Mouse (Mus musculus) midbrain, embryonic 16.5 days (tissue): Measurements from ENCODE around the gene Gab2. TPM values are rescaled to one million over a fixed set of nuclear protein-coding genes. Genes with fewer than 3 reads are reported as not detected.
A peak's percentile ranks its signal among the peaks of the same experiment; 100 is the strongest.

Source experiments
- ATAC-seq: fragments of 200-750 bp; cut with Nextera tagmentation; 2 replicates; pipeline ENCODE4 v1.8.0; 2017; ENCODE audit warnings: moderate TSS enrichment
- H3K27ac ChIP-seq: fragments of 300-500 bp; sonication (generic); 2 replicates; pipeline ENCODE4 v1.5.1; 2014; ENCODE audit warnings: mild to moderate bottlenecking, low read length, mixed read lengths
- H3K27me3 ChIP-seq: fragments of 300-500 bp; sonication (generic); 2 replicates; pipeline ENCODE4 v1.6.1; 2014; ENCODE audit warnings: low read depth, low read length, mixed read lengths; ENCODE audit not compliant: control insufficient read depth, insufficient read depth
- H3K36me3 ChIP-seq: fragments of 300-500 bp; sonication (generic); 2 replicates; pipeline ENCODE4 v1.6.1; 2014; ENCODE audit warnings: mild to moderate bottlenecking, low read length, moderate library complexity, mixed read lengths; ENCODE audit not compliant: control insufficient read depth, insufficient read depth
- H3K4me1 ChIP-seq: fragments of 300-500 bp; sonication (generic); 2 replicates; pipeline ENCODE4 v1.6.1; 2014; ENCODE audit warnings: mild to moderate bottlenecking, low read length, mixed read lengths; ENCODE audit not compliant: control insufficient read depth, insufficient read depth
- H3K4me2 ChIP-seq: fragments of 300-500 bp; sonication (generic); 2 replicates; pipeline ENCODE4 v1.6.1; 2014; ENCODE audit warnings: mild to moderate bottlenecking, low read length, mixed read lengths
- H3K4me3 ChIP-seq: fragments of 300-500 bp; sonication (generic); 2 replicates; pipeline ENCODE4 v1.5.1; 2014; ENCODE audit warnings: low read depth, mild to moderate bottlenecking, low read length, moderate library complexity, mixed read lengths
- H3K9ac ChIP-seq: fragments of 300-500 bp; sonication (generic); 2 replicates; pipeline ENCODE4 v1.6.1; 2014; ENCODE audit warnings: low read depth, low read length, mixed read lengths
- H3K9me3 ChIP-seq: fragments of 300-500 bp; sonication (generic); replicated peaks from 2 replicates; pipeline ENCODE4 v1.6.1; 2014; ENCODE audit warnings: mild to moderate bottlenecking, low read length, mixed read lengths; ENCODE audit not compliant: control insufficient read depth, poor library complexity, severe bottlenecking
- WGBS: fragments of 180-500 bp; shearing (Covaris S2); extraction: QIAGEN DNeasy Blood & Tissue Kit; methylation state at CpG from one replicate; pipeline ENCODE4 v1.1.7; 2014; 5-methylcytosine and 5-hydroxymethylcytosine counted together
- polyA plus RNA-seq: library from polyadenylated mRNA; unstranded; fragments of >200 nt; fragmentation: Nextera tagmentation; extraction: Ambion mirVana; gene quantifications from 2 replicates; pipeline ENCODE4 v1.2.1, GENCODE M21; 2015

Gene Gab2
- polyA plus RNA-seq, 1 experiment from 2014 or later: 20.3 TPM

DNA sequence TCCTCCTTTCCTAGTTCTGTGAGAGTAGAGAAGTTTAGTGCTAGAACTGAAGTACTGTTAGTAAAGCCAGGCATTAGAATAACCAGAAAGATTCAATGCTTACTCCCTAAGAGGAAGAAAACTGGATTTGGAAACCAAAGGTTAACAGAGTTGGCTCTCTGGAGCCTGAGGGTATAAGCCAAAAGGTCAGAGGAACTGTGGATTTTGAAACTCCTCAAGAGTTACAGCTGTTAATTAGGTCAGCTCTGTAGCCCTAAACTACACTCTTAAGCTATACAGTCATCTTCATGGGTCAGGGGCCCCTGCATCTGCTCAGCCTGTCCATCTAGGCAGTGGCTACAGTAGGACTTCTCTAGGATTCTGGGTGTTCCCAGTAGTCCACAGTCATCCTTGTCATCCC lies 4.4 kb upstream of the Gab2 start:
- Histone ChIP-seq H3K27me3 (no peaks in the 10 kb centered on the region), H3K4me2 (no peak overlapping the region), H3K4me1 (no peaks in the 10 kb centered on the region), H3K9ac (no peak overlapping the region), H3K27ac (no peak overlapping the region), H3K9me3 (no peaks in the 10 kb centered on the region), H3K36me3 (no peaks in the 10 kb centered on the region), H3K4me3 (no peak overlapping the region)
- ATAC-seq: no peak

DNA sequence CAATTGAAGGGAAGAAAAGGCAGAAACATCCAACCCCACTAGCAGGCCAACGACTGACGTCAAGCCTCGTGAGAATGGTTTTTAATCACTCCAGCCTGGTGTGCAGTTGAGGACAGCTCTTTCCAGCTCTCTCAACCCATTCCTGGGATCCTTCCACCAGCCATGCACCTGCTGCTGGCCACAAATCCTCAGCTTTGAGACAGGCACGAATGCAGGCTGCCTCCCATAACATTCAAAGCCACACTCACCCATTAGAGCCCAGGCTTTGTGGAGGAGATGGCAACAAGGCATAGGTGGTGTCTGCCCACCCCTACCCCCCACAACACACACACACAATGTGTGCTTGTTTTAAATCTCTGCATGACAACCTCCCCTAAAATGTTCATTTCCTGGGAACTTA lies 2.7 kb upstream of the Gab2 start:
- Histone ChIP-seq H3K27me3 (no peaks in the 10 kb centered on the region), H3K4me3 (no peak overlapping the region), H3K4me1 (peaks cover 9% of the 10 kb centered on the region), H3K9me3 (no peaks in the 10 kb centered on the region), H3K36me3 (no peaks in the 10 kb centered on the region), H3K27ac (no peak overlapping the region), H3K9ac (no peak overlapping the region), H3K4me2 (no peak overlapping the region)
- WGBS: 30% methylated on average over 4 of the region's 4 CpGs
- ATAC-seq: no peak

DNA sequence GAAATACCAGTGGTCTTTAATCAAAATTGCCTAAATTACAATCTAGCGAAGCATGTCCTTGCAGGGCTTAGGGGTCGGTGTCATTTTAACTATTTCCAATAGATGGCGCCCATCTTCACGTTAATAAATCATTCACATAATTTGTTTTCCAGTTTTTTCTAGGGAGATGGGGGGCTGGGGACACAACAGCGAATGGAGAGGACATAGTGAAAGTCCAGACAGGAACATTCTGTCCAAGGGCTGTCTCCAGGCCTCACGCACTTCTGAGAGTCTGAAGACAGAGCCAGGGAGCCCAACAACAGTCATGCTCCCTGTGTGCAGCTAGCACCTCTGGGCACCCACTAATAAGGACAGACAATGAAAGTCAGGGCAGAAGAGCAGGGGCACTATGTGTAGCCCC lies 2.2 kb upstream of the Gab2 start:
- Histone ChIP-seq H3K27ac (no peak overlapping the region), H3K4me3 (no peak overlapping the region), H3K9ac (no peak overlapping the region), H3K9me3 (no peaks in the 10 kb centered on the region), H3K4me2 (0 out of 2 replicates have a peak overlapping the region, but pooled peaks have one; percentile 4), H3K36me3 (no peaks in the 10 kb centered on the region), H3K27me3 (no peaks in the 10 kb centered on the region), H3K4me1 (peaks cover 9% of the 10 kb centered on the region)
- WGBS: 12% methylated on average over 6 of the region's 6 CpGs
- no peak for ATAC-seq

DNA sequence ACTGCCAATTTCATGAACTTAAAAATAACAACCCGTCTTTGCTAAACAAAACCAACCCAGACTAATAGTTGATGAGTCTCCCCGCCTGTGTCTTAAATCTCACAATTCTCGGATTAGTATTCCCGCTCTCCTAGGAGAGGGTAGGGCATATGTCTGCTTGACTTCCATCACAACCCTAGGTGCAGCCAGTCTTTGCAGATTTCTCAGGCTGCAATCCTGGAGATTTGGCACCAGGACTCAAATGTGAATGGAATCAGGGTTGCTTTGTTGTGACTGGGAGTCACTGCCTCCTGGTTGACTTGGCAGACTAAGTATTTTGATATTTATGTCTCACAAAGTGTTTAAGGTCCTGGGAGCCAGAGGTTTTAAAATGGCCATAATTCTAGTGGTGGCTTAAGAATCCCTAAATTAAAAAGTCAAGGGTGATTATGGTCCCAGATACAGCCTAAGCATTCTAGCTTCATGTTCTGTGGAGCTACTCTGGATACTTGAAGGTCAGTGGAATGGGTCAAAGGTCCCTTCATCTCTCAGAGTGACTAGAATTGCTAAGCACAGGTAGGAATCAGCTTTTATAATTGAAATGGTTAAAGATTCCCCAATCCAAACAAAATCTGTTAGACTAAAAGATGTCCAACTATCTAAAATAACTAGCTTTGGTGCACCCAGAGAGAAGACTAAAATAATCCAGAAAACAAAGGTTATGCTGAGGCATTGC lies 1.6 kb upstream of the Gab2 start:
- Histone ChIP-seq H3K36me3 (no peaks in the 10 kb centered on the region), H3K4me2 (no peak overlapping the region), H3K27me3 (no peaks in the 10 kb centered on the region), H3K9me3 (no peaks in the 10 kb centered on the region), H3K9ac (no peak overlapping the region), H3K4me1 (peaks cover 9% of the 10 kb centered on the region), H3K27ac (no peak overlapping the region), H3K4me3 (no peak overlapping the region)
- WGBS: 62% methylated on average over 4 of the region's 4 CpGs
- no peak for ATAC-seq

DNA sequence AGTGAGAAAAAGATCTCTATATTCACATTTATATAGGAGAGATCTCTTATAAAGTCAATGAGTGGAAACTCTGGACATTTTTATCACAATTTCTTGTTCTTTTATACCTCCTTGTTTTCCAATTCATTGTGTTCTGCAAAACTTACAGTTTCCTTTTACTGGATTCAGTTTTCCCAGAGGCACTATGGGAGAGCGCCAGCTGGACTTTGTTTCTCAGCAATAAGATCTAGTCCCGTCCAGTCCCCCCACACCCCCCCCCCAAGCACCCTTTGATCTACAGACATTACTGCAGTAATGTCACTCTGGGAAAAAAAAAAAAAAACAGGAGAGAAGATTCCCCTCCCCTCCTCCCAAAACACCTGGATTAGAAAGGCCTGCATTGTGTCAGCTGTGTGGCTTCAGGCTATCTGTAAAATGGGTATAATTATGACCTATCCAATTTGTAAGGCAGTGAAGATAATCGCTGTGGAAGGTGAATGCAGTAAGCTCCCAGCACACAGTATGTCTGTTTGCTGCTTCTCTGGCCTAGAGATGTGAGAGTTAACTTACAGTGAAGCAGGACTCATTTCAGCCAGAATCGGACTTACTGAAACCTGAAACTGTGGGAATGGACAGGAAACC lies 655 bp upstream of the Gab2 start:
- peak overlapping the region; percentile 92 for H3K9ac ChIP-seq
- peak overlapping the region; percentile 78 for H3K4me3 ChIP-seq
- peak overlapping the region; percentile 81 for H3K27ac ChIP-seq
- WGBS: 30% methylated on average over 4 of the region's 4 CpGs
- H3K4me1 ChIP-seq: peaks cover 9% of the 10 kb centered on the region
- no peaks in the 10 kb centered on the region for H3K36me3 ChIP-seq
- peak overlapping the region; percentile 86 for H3K4me2 ChIP-seq
- H3K27me3 ChIP-seq: no peaks in the 10 kb centered on the region
- no peaks in the 10 kb centered on the region for H3K9me3 ChIP-seq
- ATAC-seq: 0 out of 2 replicates have a peak, but pooled peaks have one; percentile 12

DNA sequence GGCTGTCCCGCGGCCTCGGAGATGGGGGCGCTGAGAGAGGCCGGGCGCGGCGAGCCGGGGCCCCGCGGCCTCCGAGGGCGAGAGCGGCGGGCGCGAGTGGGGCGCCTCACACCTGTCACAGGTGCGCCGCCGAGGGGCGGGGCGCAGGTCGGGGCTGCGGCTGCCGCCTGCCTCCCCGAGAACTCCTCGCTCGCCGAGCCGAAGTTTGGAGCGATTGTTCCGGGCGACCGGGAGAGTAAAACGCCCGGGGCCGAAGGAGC lies 503 bp downstream of the Gab2 start:
- ATAC-seq: peak; percentile 69; the same call in 1 of the 2 replicates
- no peaks in the 10 kb centered on the region for H3K9me3 ChIP-seq
- peak overlapping the region; percentile 86 for H3K4me2 ChIP-seq
- H3K27me3 ChIP-seq: no peaks in the 10 kb centered on the region
- under 1% methylated on average over 36 of the region's 38 CpGs for WGBS
- peaks cover 9% of the 10 kb centered on the region for H3K4me1 ChIP-seq
- H3K27ac ChIP-seq: peak overlapping the region; percentile 81
- no peaks in the 10 kb centered on the region for H3K36me3 ChIP-seq
- peak overlapping the region; percentile 78 for H3K4me3 ChIP-seq
- peak overlapping the region; percentile 92 for H3K9ac ChIP-seq

DNA sequence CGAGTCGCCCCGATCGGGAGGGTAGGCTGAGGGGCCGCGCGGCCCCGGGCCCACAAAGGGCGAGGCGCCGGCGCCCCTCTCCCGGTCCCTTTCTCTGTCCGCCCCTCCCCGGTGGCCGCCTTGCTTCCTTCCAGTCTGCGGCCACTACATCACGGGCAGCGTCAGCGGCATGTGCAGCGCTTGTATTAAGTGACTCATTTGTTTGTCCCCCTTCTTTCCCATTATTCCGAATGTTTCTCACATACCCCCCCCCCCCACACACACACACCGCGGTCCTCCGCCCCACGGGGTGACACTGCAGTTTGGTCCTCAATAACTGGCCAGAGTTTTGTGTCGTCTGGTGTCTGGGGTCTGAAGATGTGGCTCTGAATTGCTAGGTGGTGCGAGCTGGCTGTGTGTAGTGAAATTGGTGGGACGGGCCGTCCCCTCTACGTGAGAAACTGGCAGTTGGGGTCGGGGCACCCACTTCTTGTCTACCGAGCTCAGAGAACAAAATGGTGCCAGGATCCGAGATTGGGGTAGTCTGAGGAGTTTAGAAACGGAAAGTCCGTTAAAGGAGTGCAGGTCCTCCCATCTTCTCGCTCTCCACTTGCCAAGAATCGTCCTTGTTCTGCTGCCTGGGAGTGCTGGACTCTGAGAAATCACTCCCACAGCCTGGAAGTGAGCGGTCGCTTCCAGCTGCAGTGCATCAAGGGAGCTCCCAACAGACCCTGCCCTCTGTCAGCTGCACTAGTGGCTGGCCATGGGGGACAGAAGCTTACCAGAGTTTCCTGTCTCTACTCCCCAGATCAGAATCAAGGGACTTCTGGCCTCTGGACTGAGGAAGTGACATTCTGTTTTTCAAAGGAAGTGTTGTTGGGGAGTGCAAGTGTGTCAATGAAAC lies 1.1 kb downstream of the Gab2 start:
- H3K4me3 ChIP-seq: peak overlapping the region; percentile 78
- H3K9me3 ChIP-seq: no peaks in the 10 kb centered on the region
- ATAC-seq: peak; percentile 69
- H3K4me2 ChIP-seq: peak overlapping the region; percentile 86
- peaks cover 9% of the 10 kb centered on the region for H3K4me1 ChIP-seq
- peak overlapping the region; percentile 81 for H3K27ac ChIP-seq
- under 1% methylated on average over 36 of the region's 40 CpGs for WGBS
- H3K27me3 ChIP-seq: no peaks in the 10 kb centered on the region
- H3K9ac ChIP-seq: peak overlapping the region; percentile 92
- no peaks in the 10 kb centered on the region for H3K36me3 ChIP-seq

DNA sequence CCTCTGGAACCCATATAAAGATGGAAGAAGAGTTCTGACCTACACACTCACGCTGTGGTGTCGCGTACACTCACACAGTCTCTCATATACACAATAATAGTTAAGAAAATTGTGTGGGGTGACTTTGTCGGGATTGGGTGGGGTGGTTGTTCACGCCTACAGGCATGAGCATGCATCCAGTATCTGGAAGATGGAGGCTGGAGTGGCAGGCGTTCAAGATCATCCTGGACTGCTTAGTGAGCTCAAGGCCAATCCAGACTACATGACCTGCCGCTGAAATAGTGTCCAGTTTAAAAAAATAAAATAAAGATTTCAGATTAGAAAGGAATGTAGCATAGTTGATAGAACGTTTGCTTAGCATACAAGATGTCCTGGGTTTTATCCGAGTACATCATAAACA lies 2.2 kb downstream of the Gab2 start:
- no peak for ATAC-seq
- Histone ChIP-seq H3K9me3 (no peaks in the 10 kb centered on the region), H3K36me3 (no peaks in the 10 kb centered on the region), H3K27ac (no peak overlapping the region), H3K4me1 (peaks cover 9% of the 10 kb centered on the region), H3K27me3 (no peaks in the 10 kb centered on the region), H3K9ac (no peak overlapping the region), H3K4me2 (peak overlapping the region; percentile 86; the same call in 1 of the 2 replicates), H3K4me3 (no peak overlapping the region)
- 82% methylated on average over 9 of the region's 9 CpGs for WGBS

DNA sequence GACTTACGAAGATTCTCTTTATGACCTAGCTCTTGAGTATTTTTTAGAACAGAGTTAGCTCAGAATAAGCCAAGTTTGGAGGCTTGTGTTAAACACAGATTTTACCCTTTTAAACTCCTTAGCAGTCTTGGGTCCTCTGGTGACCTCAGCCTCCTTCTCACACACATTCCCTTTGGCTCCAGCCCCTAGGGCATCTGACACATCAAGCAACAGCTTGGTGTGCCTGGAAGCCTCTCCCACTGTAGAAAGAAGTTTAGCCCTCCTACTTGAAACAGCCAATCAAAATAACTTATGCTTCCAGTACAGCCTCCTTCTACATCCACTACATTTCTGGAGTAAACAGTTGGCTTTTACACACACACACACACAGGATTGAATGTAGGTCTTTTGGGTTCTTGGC lies 2.8 kb downstream of the Gab2 start:
- Histone ChIP-seq H3K27me3 (no peaks in the 10 kb centered on the region), H3K36me3 (no peaks in the 10 kb centered on the region), H3K9me3 (no peaks in the 10 kb centered on the region), H3K27ac (no peak overlapping the region), H3K4me3 (no peak overlapping the region), H3K4me1 (peaks cover 9% of the 10 kb centered on the region), H3K9ac (no peak overlapping the region), H3K4me2 (no peak overlapping the region)
- ATAC-seq: no peak
- WGBS: 97% methylated on average over 1 of the region's 1 CpGs
